In genomic region chr15:102977423-102977974, GRCm38 (mm10) we compare ENCODE assay signal across 11 mouse cellular contexts. TPM values are rescaled to one million over a fixed set of nuclear protein-coding genes. Genes with fewer than 3 reads are reported as not detected.
A peak's percentile ranks its signal among the peaks of the same experiment; 100 is the strongest.
DNase-seq lines count a peak whose midpoint lies in the region; ATAC-seq and TF ChIP-seq lines count a peak whose summit lies in the region.
"Had no signal": no experiment of that assay in that cellular context is flagged by ENCODE, and none has a peak within 500 bp of the region (broad histone marks: within the 10 kb centered on the region; RNA-seq: fewer than 3 reads in every experiment).

No protein-coding gene starts in this region.

- no peaks in the 10 kb centered on the region for H3K9me3 ChIP-seq in heart, embryonic 11.5 days (replicated peaks; ENCODE audit: control insufficient read depth, low read length)
- no peaks in the 10 kb centered on the region for H3K9me3 ChIP-seq in lung, postnatal 0 days (ENCODE audit: low read length)
- H3K9me3 ChIP-seq in limb, embryonic 12.5 days: no peaks in the 10 kb centered on the region
- no peaks in the 10 kb centered on the region for H3K9me3 ChIP-seq in stomach, embryonic 15.5 days
- H3K9me3 ChIP-seq: forebrain, embryonic 12.5 days had no signal

- 2% methylated on average over 16 of the region's 16 CpGs for WGBS in heart, embryonic 11.5 days (ENCODE audit: insufficient replicate concordance)
- WGBS in lung, postnatal 0 days: 2% methylated on average over 13 of the region's 16 CpGs
- WGBS in limb, embryonic 12.5 days: under 1% methylated on average over 16 of the region's 16 CpGs
- WGBS in stomach, embryonic 15.5 days: 9% methylated on average over 16 of the region's 16 CpGs

- H3K4me1 ChIP-seq in heart, embryonic 11.5 days (ENCODE audit: control insufficient read depth, insufficient read depth, low read length): 0 out of 2 replicates have a peak, but pooled peaks cover 3% of the 10 kb centered on the region
- no peaks in the 10 kb centered on the region for H3K4me1 ChIP-seq in lung, postnatal 0 days (ENCODE audit: insufficient read depth, low read depth, low read length)
- H3K4me1 ChIP-seq in limb, embryonic 12.5 days (replicated peaks): peaks cover 74% of the 10 kb centered on the region
- H3K4me1 ChIP-seq in stomach, embryonic 15.5 days: peaks cover 17% of the 10 kb centered on the region

- no peak for DNase-seq in heart, adult 11 months
- DNase-seq in lung, postnatal 0 days (ENCODE audit: low spot score): no peak
- no peak for DNase-seq in lung, postnatal 36 days
- no peak for DNase-seq in layer of hippocampus, adult 11-12 months (ENCODE audit: low spot score)
- DNase-seq in thymus, adult 18-20 months: no peak
- DNase-seq: cerebellum, postnatal 10 days had no signal

- H3K4me3 ChIP-seq in heart, embryonic 11.5 days (ENCODE audit: low read depth, low read length): peak overlapping the region; percentile 26; the same call in 1 of the 2 replicates
- peak overlapping the region; percentile 35 for H3K4me3 ChIP-seq in lung, postnatal 0 days (ENCODE audit: low read depth, low read length)
- H3K4me3 ChIP-seq in limb, embryonic 12.5 days (replicated peaks): peak overlapping the region; percentile 40
- peak overlapping the region; percentile 10; the same call in 1 of the 2 replicates for H3K4me3 ChIP-seq in stomach, embryonic 15.5 days (replicated peaks)
- H3K4me3 ChIP-seq: forebrain, embryonic 12.5 days; left cerebral cortex, adult 2 months had no signal

- peak overlapping the region; percentile 45 for H3K4me2 ChIP-seq in heart, embryonic 11.5 days
- peak overlapping the region; percentile 49 for H3K4me2 ChIP-seq in lung, postnatal 0 days (replicated peaks; ENCODE audit: low read depth, low read length)
- peak overlapping the region; percentile 82 for H3K4me2 ChIP-seq in limb, embryonic 12.5 days
- H3K4me2 ChIP-seq in stomach, embryonic 15.5 days: peak overlapping the region; percentile 36
- H3K4me2 ChIP-seq: forebrain, embryonic 12.5 days had no signal

- peaks cover 98% of the 10 kb centered on the region for H3K27me3 ChIP-seq in heart, embryonic 11.5 days (ENCODE audit: control insufficient read depth, insufficient read depth, low read length)
- H3K27me3 ChIP-seq in lung, postnatal 0 days (replicated peaks; ENCODE audit: insufficient read depth, low read length): peaks cover 87% of the 10 kb centered on the region
- peaks cover 98% of the 10 kb centered on the region for H3K27me3 ChIP-seq in limb, embryonic 12.5 days
- peaks cover 97% of the 10 kb centered on the region for H3K27me3 ChIP-seq in stomach, embryonic 15.5 days (replicated peaks)

- H3K9ac ChIP-seq in heart, embryonic 11.5 days (ENCODE audit: low read depth, low read length): no peak overlapping the region
- no peak overlapping the region for H3K9ac ChIP-seq in lung, postnatal 0 days (replicated peaks; ENCODE audit: low read depth)
- peak overlapping the region; percentile 71 for H3K9ac ChIP-seq in limb, embryonic 12.5 days (replicated peaks)
- H3K9ac ChIP-seq in stomach, embryonic 15.5 days: no peak overlapping the region
- H3K9ac ChIP-seq: forebrain, embryonic 12.5 days had no signal

- no peak overlapping the region for H3K27ac ChIP-seq in heart, embryonic 11.5 days (ENCODE audit: low read depth, low read length)
- no peak overlapping the region for H3K27ac ChIP-seq in lung, postnatal 0 days (ENCODE audit: low read length)
- H3K27ac ChIP-seq in limb, embryonic 12.5 days: peak overlapping the region; percentile 73
- no peak overlapping the region for H3K27ac ChIP-seq in stomach, embryonic 15.5 days
- H3K27ac ChIP-seq: forebrain, embryonic 12.5 days; left cerebral cortex, adult 2 months had no signal

- H3K36me3 ChIP-seq in heart, embryonic 11.5 days (ENCODE audit: control insufficient read depth, insufficient read depth, low read length): no peaks in the 10 kb centered on the region
- H3K36me3 ChIP-seq in lung, postnatal 0 days (ENCODE audit: insufficient read depth, low read length): no peaks in the 10 kb centered on the region
- no peaks in the 10 kb centered on the region for H3K36me3 ChIP-seq in limb, embryonic 12.5 days
- H3K36me3 ChIP-seq in stomach, embryonic 15.5 days: no peaks in the 10 kb centered on the region
- H3K36me3 ChIP-seq: forebrain, embryonic 12.5 days had no signal

- no peak for ATAC-seq in heart, embryonic 11.5 days (replicated peaks; ENCODE audit: insufficient number of reproducible peaks, low FRiP score, low TSS enrichment)
- ATAC-seq in lung, postnatal 0 days: no peak
- ATAC-seq in limb, embryonic 12.5 days (ENCODE audit: insufficient number of reproducible peaks, insufficient read depth, low FRiP score, low TSS enrichment, low read depth): no peak
- no peak for ATAC-seq in stomach, embryonic 15.5 days (ENCODE audit: insufficient read depth, low FRiP score, low read depth)

- TF ChIP-seq CTCF in lung, postnatal 0 days (IDR thresholded peaks at IDR 0.05): no peak

- no peak for TF ChIP-seq EP300 in lung, postnatal 0 days (IDR thresholded peaks at IDR 0.05)

RNA-seq across cellular contexts. Expression of gene Hoxc9, which starts 1.3 kb away (rescaled TPM):
- polyA plus RNA-seq in heart, embryonic 11.5 days (2014; fragmentation: Nextera tagmentation; extraction: Ambion mirVana): not detected in 2 replicates
- not detected in 2 replicates for polyA plus RNA-seq in lung, postnatal 0 days (2015; fragmentation: Nextera tagmentation; extraction: Ambion mirVana)
- 3.6 TPM in 2 replicates for polyA plus RNA-seq in limb, embryonic 12.5 days (2016; fragmentation: Nextera tagmentation; extraction: Ambion mirVana)
- polyA plus RNA-seq in stomach, embryonic 15.5 days (2015; fragmentation: Nextera tagmentation; extraction: Ambion mirVana): 0.06 TPM in 1 of 2 replicates, not detected in the other
- polyA plus RNA-seq: forebrain, embryonic 12.5 days had no signal

RNA-seq across cellular contexts. Expression of gene Hoxc5, which starts 10.3 kb away (rescaled TPM):
- polyA plus RNA-seq in heart, embryonic 11.5 days (2014; fragmentation: Nextera tagmentation; extraction: Ambion mirVana): 1.7 TPM in 2 replicates
- polyA plus RNA-seq in lung, postnatal 0 days (2015; fragmentation: Nextera tagmentation; extraction: Ambion mirVana): 0.23 TPM in 1 of 2 replicates, not detected in the other
- 6.3 and 12.2 TPM in 2 replicates for polyA plus RNA-seq in limb, embryonic 12.5 days (2016; fragmentation: Nextera tagmentation; extraction: Ambion mirVana)
- 13.6 and 16.2 TPM in 2 replicates for polyA plus RNA-seq in stomach, embryonic 15.5 days (2015; fragmentation: Nextera tagmentation; extraction: Ambion mirVana)
- polyA plus RNA-seq: forebrain, embryonic 12.5 days had no signal

RNA-seq across cellular contexts. Expression of gene Hoxc10, which starts 10.9 kb away (rescaled TPM):
- polyA plus RNA-seq in heart, embryonic 11.5 days (2014; fragmentation: Nextera tagmentation; extraction: Ambion mirVana): 0.10 and 0.18 TPM in 2 replicates
- polyA plus RNA-seq in lung, postnatal 0 days (2015; fragmentation: Nextera tagmentation; extraction: Ambion mirVana): not detected in 2 replicates
- 20.7 and 21.2 TPM in 2 replicates for polyA plus RNA-seq in limb, embryonic 12.5 days (2016; fragmentation: Nextera tagmentation; extraction: Ambion mirVana)
- 0.10 and 0.31 TPM in 2 replicates for polyA plus RNA-seq in stomach, embryonic 15.5 days (2015; fragmentation: Nextera tagmentation; extraction: Ambion mirVana)
- polyA plus RNA-seq: forebrain, embryonic 12.5 days had no signal

RNA-seq across cellular contexts. Expression of gene Hoxc8, which starts 12.9 kb away (rescaled TPM):
- 0.11 and 0.20 TPM in 2 replicates for polyA plus RNA-seq in heart, embryonic 11.5 days (2014; fragmentation: Nextera tagmentation; extraction: Ambion mirVana)
- not detected in 2 replicates for polyA plus RNA-seq in lung, postnatal 0 days (2015; fragmentation: Nextera tagmentation; extraction: Ambion mirVana)
- polyA plus RNA-seq in limb, embryonic 12.5 days (2016; fragmentation: Nextera tagmentation; extraction: Ambion mirVana): 3.9 and 4.0 TPM in 2 replicates
- 1.4 and 1.9 TPM in 2 replicates for polyA plus RNA-seq in stomach, embryonic 15.5 days (2015; fragmentation: Nextera tagmentation; extraction: Ambion mirVana)
- polyA plus RNA-seq: forebrain, embryonic 12.5 days had no signal

RNA-seq across cellular contexts. Expression of gene Hoxc6, which starts 20.6 kb away (rescaled TPM):
- 0.49 and 0.51 TPM in 2 replicates for polyA plus RNA-seq in heart, embryonic 11.5 days (2014; fragmentation: Nextera tagmentation; extraction: Ambion mirVana)
- not detected in 2 replicates for polyA plus RNA-seq in lung, postnatal 0 days (2015; fragmentation: Nextera tagmentation; extraction: Ambion mirVana)
- polyA plus RNA-seq in limb, embryonic 12.5 days (2016; fragmentation: Nextera tagmentation; extraction: Ambion mirVana): 3.9 and 4.4 TPM in 2 replicates
- polyA plus RNA-seq in stomach, embryonic 15.5 days (2015; fragmentation: Nextera tagmentation; extraction: Ambion mirVana): 2.6 and 4.7 TPM in 2 replicates
- polyA plus RNA-seq: forebrain, embryonic 12.5 days had no signal

Comparison
In these comparisons a context has a peak if more than half of its experiments do, and no peak if none do; other contexts are left out.
1. RNA of gene Hoxc10, which starts 10.9 kb away (polyA plus RNA-seq): 20.7 to 21.2 TPM in limb, embryonic 12.5 days; 0.10 to 0.31 TPM in stomach, embryonic 15.5 days, 0.10 to 0.18 TPM in heart, embryonic 11.5 days and not detected in lung, postnatal 0 days; every median in the first group is over 10 times any median in the second.
2. Peak in every context shown above with its lines, with median percentiles within 50 percentile points of each other: H3K4me2 ChIP-seq and H3K4me3 ChIP-seq.